ENCODE assay signal across 8 mouse cellular contexts in the genomic region with DNA sequence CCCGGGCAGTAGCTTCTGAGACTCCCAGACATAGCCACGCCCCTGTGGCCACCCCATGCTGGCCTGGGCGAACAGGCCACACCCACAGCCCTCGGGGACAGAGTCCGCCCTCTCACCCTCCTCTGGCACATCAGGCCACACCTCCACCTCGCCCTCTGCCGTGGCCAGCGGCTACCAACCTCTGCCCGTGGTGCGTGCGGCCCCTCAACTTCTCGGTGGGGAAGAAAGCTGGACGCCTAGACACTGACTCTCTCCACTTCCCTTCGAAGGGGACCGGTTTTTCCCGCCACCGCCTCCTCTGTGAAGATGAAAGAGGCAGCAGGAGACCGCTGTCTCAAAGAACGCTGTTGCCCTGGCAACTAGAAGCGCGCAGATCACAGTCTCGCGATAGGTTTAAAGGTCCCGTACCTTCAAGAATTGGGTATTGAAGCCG. TPM values are rescaled to one million over a fixed set of nuclear protein-coding genes. Genes with fewer than 3 reads are reported as not detected.
DNase-seq lines count a peak whose midpoint lies in the region; ATAC-seq and TF ChIP-seq lines count a peak whose summit lies in the region.

Fsip1 (minus strand) TSS at position 346 of the 433 bp plus-strand sequence.

- peak; percentile 92 for ATAC-seq in erythroblast, adult 5-6 weeks (replicated peaks; ENCODE audit: low FRiP score, poor library complexity, severe bottlenecking)
- peak; percentile 87 for ATAC-seq in heart, embryonic 11.5 days (replicated peaks; ENCODE audit: insufficient number of reproducible peaks, low FRiP score, low TSS enrichment)
- peak; percentile 98 for ATAC-seq in kidney, embryonic 15.5 days (replicated peaks; ENCODE audit: low FRiP score)
- peak; percentile 93 for ATAC-seq in liver, embryonic 11.5 days (replicated peaks; ENCODE audit: low FRiP score)

- H3K4me1 ChIP-seq in heart, embryonic 11.5 days (ENCODE audit: control insufficient read depth, insufficient read depth, low read length), result no peaks in the 10 kb centered on the region
- peaks cover 13% of the 10 kb centered on the region for H3K4me1 ChIP-seq in kidney, embryonic 15.5 days
- no peaks in the 10 kb centered on the region for H3K4me1 ChIP-seq in liver, embryonic 11.5 days (replicated peaks; ENCODE audit: control insufficient read depth, insufficient read depth, low read length)

- H3K9ac ChIP-seq in heart, embryonic 11.5 days (ENCODE audit: low read depth, low read length), result peak within 1 kb of the TSS; percentile 22; the same call in 1 of the 2 replicates
- 0 out of 2 replicates have a peak within 1 kb of the TSS, but pooled peaks have one; percentile 19 for H3K9ac ChIP-seq in kidney, embryonic 15.5 days
- no peak within 1 kb of the TSS for H3K9ac ChIP-seq in liver, embryonic 11.5 days (ENCODE audit: low read depth, low read length)

- H3K36me3 ChIP-seq in heart, embryonic 11.5 days (ENCODE audit: control insufficient read depth, insufficient read depth, low read length), result no peaks in the 10 kb centered on the region
- no peaks in the 10 kb centered on the region for H3K36me3 ChIP-seq in kidney, embryonic 15.5 days
- no peaks in the 10 kb centered on the region for H3K36me3 ChIP-seq in liver, embryonic 11.5 days (ENCODE audit: control insufficient read depth, insufficient read depth, low read length)
- no peaks in the 10 kb centered on the region for H3K36me3 ChIP-seq in myocyte (ENCODE audit: control insufficient read depth, insufficient read depth)

- peak within 1 kb of the TSS; percentile 41 for H3K4me3 ChIP-seq in heart, embryonic 11.5 days (ENCODE audit: low read depth, low read length)
- H3K4me3 ChIP-seq in kidney, embryonic 15.5 days (replicated peaks), result peak within 1 kb of the TSS; percentile 55
- peak within 1 kb of the TSS; percentile 40 for H3K4me3 ChIP-seq in liver, embryonic 11.5 days (ENCODE audit: low read depth, low read length)
- peak within 1 kb of the TSS; percentile 29 for H3K4me3 ChIP-seq in myocyte

- H3ac ChIP-seq in myocyte (ENCODE audit: control insufficient read depth, insufficient read length), result no peak within 1 kb of the TSS

- H3K4me2 ChIP-seq in heart, embryonic 11.5 days, result peak within 1 kb of the TSS; percentile 64
- peak within 1 kb of the TSS; percentile 69 for H3K4me2 ChIP-seq in kidney, embryonic 15.5 days
- peak within 1 kb of the TSS; percentile 56 for H3K4me2 ChIP-seq in liver, embryonic 11.5 days
- H3K4me2 ChIP-seq in myocyte (ENCODE audit: low read depth), result peak within 1 kb of the TSS; percentile 80

- no peaks in the 10 kb centered on the region for H3K9me3 ChIP-seq in heart, embryonic 11.5 days (replicated peaks; ENCODE audit: control insufficient read depth, low read length)
- no peaks in the 10 kb centered on the region for H3K9me3 ChIP-seq in kidney, embryonic 15.5 days (replicated peaks)
- H3K9me3 ChIP-seq in liver, embryonic 11.5 days (ENCODE audit: control insufficient read depth, low read length), result no peaks in the 10 kb centered on the region

- WGBS in heart, embryonic 11.5 days (ENCODE audit: insufficient replicate concordance), result 4% methylated on average over 25 of the region's 25 CpGs
- 2% methylated on average over 25 of the region's 25 CpGs for WGBS in kidney, embryonic 15.5 days
- WGBS in liver, embryonic 11.5 days, result under 1% methylated on average over 25 of the region's 25 CpGs

- TF ChIP-seq POLR2A in myocyte (IDR thresholded peaks at IDR 0.05; ENCODE audit: insufficient read length, low read depth), result peak; percentile 40

- peaks cover 3% of the 10 kb centered on the region; the same call in 1 of the 2 replicates for H3K27me3 ChIP-seq in heart, embryonic 11.5 days (ENCODE audit: control insufficient read depth, insufficient read depth, low read length)
- H3K27me3 ChIP-seq in kidney, embryonic 15.5 days, result peaks cover 9% of the 10 kb centered on the region; the same call in 1 of the 2 replicates
- 0 out of 2 replicates have a peak, but pooled peaks cover under 1% of the 10 kb centered on the region for H3K27me3 ChIP-seq in liver, embryonic 11.5 days (replicated peaks; ENCODE audit: control insufficient read depth, insufficient read depth, low read length)
- H3K27me3 ChIP-seq in myocyte (ENCODE audit: control insufficient read depth, insufficient read depth, insufficient read length), result no peaks in the 10 kb centered on the region

- DNase-seq in cerebellum, adult 11-12 months, result peak; percentile 18
- DNase-seq in cerebellum, adult 11 months, result no peak
- DNase-seq in liver, embryonic 11.5 days (ENCODE audit: low spot score), result peak; percentile 82
- DNase-seq in spleen, postnatal 4 days (ENCODE audit: low spot score in 2 of 2), result peak; percentile 70 to 75

- H3K27ac ChIP-seq in heart, embryonic 11.5 days (ENCODE audit: low read depth, low read length), result no peak within 1 kb of the TSS
- H3K27ac ChIP-seq in kidney, embryonic 15.5 days, result no peak within 1 kb of the TSS
- H3K27ac ChIP-seq in liver, embryonic 11.5 days (ENCODE audit: low read depth, low read length), result no peak within 1 kb of the TSS

- H3K79me2 ChIP-seq in myocyte (ENCODE audit: control insufficient read depth, insufficient read depth), result no peaks in the 10 kb centered on the region

TF ChIP-seq in myocyte, 11 proteins besides CTCF, POLR2A, EP300 and RAD21:
- TF ChIP-seq SRF (IDR thresholded peaks at IDR 0.05; ENCODE audit: control insufficient read depth, insufficient read length, low read depth), result no peak
- no peak for TF ChIP-seq REST (IDR thresholded peaks at IDR 0.05; ENCODE audit: insufficient read depth, insufficient read length)
- TF ChIP-seq CEBPB (IDR thresholded peaks at IDR 0.05; ENCODE audit: insufficient read depth, poor library complexity, severe bottlenecking), result no peak
- no peak for TF ChIP-seq POLR2AphosphoS2 (IDR thresholded peaks at IDR 0.05; ENCODE audit: insufficient read length, low read depth)
- TF ChIP-seq USF1 (IDR thresholded peaks at IDR 0.05; ENCODE audit: low read depth), result no peak
- TF ChIP-seq TCF12 (IDR thresholded peaks at IDR 0.05; ENCODE audit: insufficient read depth, poor library complexity, severe bottlenecking), result no peak
- TF ChIP-seq MYOG (IDR thresholded peaks at IDR 0.05; ENCODE audit: control insufficient read depth in 1 of 3, insufficient read depth in 1 of 3, insufficient read length in 2 of 3, low read depth in 2 of 3), result no peak
TF ChIP-seq in myocyte: peak in this region for 0.

RNA-seq across cellular contexts. Expression of gene Fsip1, which starts in this region (rescaled TPM):
- total RNA-seq in erythroblast, adult 5-6 weeks (2015; ENCODE audit: low replicate concordance), result not detected in 2 replicates
- not detected in 2 replicates for total RNA-seq in erythroblast, adult 5-6 weeks (2017; ENCODE audit: low replicate concordance)
- 0.14 and 0.34 TPM in 2 replicates for polyA plus RNA-seq in heart, embryonic 11.5 days (2014; fragmentation: Nextera tagmentation; extraction: Ambion mirVana)
- polyA plus RNA-seq in kidney, embryonic 15.5 days (2015; fragmentation: Nextera tagmentation; extraction: Ambion mirVana), result 0.93 and 1.2 TPM in 2 replicates
- polyA plus RNA-seq in liver, embryonic 11.5 days (2014; fragmentation: Nextera tagmentation; extraction: Ambion mirVana), result 0.29 and 0.81 TPM in 2 replicates
- polyA plus RNA-seq in myocyte (2012; fragmentation: generic; extraction: Trizol), result 0.14 TPM

Comparison
In these comparisons a context has a peak if more than half of its experiments do, and no peak if none do; other contexts are left out.
1. Peak in ATAC-seq in erythroblast, adult 5-6 weeks; RNA of the gene not detected or under 1 TPM.
2. Peak in ATAC-seq, H3K4me3 ChIP-seq, H3K9ac ChIP-seq and H3K4me2 ChIP-seq in heart, embryonic 11.5 days; RNA of the gene not detected or under 1 TPM.
3. Peak in DNase-seq, ATAC-seq, H3K4me3 ChIP-seq and H3K4me2 ChIP-seq in liver, embryonic 11.5 days; RNA of the gene not detected or under 1 TPM.